Mouse (Mus musculus): Measurements from ENCODE around the gene Gm20795.
"Not testable (repeated sequence)": the region's sequence is repeated elsewhere in the genome, so short reads cannot be mapped to it uniquely, and the experiment has no call there.

The Gm20795 gene

GRCm38 (mm10) chrY:40804614-40805013 is at the start of gene Gm20795:
Gene Gm20795 (plus strand): TSS chrY:40804914.
- DNase-seq: not testable (repeated sequence)

- not testable (repeated sequence) for DNase-seq
Observed at GRCm38 (mm10) chrY:40775665-40776064, 29.0 kb upstream of the Gm20795 start, which contains the start of gene Gm21797. Gene Gm21797 (minus strand): TSS chrY:40775765.

All from cerebellum, adult 9-11 months (tissue).